Mouse (Mus musculus): ENCODE measurements around the gene Rab4a. TPM values are rescaled to one million over a fixed set of nuclear protein-coding genes. Genes with fewer than 3 reads are reported as not detected.

Gene Rab4a
- polyA plus RNA-seq, 1 experiment from 2014 or later: 87.0 TPM

DNA sequence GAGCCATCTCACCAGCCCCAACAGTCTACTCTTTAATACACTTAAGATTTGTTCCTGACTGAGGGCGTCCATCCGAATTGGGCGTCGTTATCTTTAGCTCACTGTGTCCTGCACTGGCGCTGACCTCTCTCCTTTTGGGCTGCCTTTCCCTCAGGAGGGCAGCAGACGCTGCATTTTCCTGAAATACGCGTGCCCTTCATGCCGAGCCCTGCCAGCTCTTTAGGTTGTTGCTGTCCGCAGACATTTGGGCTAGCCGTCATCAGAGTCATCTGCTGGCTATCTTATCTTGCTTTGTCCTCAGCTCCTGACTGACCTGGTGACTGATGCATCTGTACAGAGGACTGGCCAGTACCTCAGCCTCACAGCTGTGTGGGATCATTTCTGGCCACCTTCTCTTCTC is 9.5 kb downstream of the Rab4a start:
- no peak overlapping the region for H3K4me2 ChIP-seq
- H3K36me3 ChIP-seq: peaks cover 4% of the 10 kb centered on the region; the same call in 1 of the 2 replicates
- no peaks in the 10 kb centered on the region for H3K9me3 ChIP-seq (replicated peaks)
- no peak overlapping the region for H3K4me3 ChIP-seq (replicated peaks)
- no peak for ATAC-seq (ENCODE audit: low FRiP score)
- no peak overlapping the region for H3K27ac ChIP-seq (replicated peaks)
- 0 out of 2 replicates have a peak, but pooled peaks cover 5% of the 10 kb centered on the region for H3K4me1 ChIP-seq
- no peak overlapping the region for H3K9ac ChIP-seq (replicated peaks)
- 89% methylated on average over 11 of the region's 11 CpGs for WGBS
- H3K27me3 ChIP-seq (replicated peaks): no peaks in the 10 kb centered on the region

DNA sequence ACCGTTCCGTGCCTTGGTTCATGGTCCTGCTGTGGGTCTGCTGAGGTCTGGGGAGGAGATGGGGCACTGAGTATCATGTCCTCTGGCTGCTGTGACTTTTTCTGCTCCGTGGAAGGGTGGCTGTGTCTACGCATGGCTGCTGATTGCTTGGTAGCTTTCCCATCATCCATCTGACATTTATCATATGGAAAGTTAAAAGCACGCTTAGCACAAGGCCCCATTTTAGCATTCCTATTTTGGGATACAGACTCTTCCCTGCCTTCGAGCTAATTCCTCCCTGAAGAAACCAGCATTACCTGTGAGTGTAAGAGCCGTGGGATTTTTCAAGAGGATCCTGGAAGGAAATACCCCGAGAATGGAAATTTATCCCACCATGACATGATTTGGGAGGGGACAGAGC is 11.2 kb downstream of the Rab4a start:
- Histone ChIP-seq H3K36me3 (peaks cover 7% of the 10 kb centered on the region; the same call in 1 of the 2 replicates), H3K27ac (replicated peaks) (no peak overlapping the region), H3K9ac (replicated peaks) (no peak overlapping the region), H3K4me2 (no peak overlapping the region), H3K4me1 (0 out of 2 replicates have a peak, but pooled peaks cover 5% of the 10 kb centered on the region), H3K4me3 (replicated peaks) (no peak overlapping the region), H3K9me3 (replicated peaks) (no peaks in the 10 kb centered on the region), H3K27me3 (replicated peaks) (no peaks in the 10 kb centered on the region)
- 87% methylated on average over 8 of the region's 8 CpGs for WGBS
- no peak for ATAC-seq (ENCODE audit: low FRiP score)

DNA sequence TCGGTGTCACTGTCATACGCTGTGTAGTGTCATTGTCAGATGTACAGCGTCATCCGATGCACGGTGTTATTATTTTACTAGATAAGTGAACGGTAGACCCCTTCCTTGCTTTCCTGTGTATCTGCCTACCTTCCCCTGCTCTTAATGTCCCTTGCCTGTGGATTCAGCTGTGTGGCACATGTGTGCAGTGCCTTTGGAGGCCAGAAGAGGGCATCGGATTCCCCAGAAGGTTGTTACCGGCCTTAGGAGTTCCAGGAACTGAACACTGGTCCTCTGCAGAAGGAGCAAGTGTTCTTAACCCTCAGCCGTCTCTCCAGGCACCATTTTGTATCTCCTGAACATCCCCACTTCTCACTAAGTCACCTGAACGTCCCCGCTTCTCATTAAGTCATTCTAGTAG is 12.0 kb downstream of the Rab4a start:
- H3K4me1 ChIP-seq: 0 out of 2 replicates have a peak, but pooled peaks cover 5% of the 10 kb centered on the region
- no peak overlapping the region for H3K4me2 ChIP-seq
- H3K27me3 ChIP-seq (replicated peaks): no peaks in the 10 kb centered on the region
- H3K9ac ChIP-seq (replicated peaks): no peak overlapping the region
- H3K9me3 ChIP-seq (replicated peaks): no peaks in the 10 kb centered on the region
- H3K4me3 ChIP-seq (replicated peaks): no peak overlapping the region
- WGBS: 89% methylated on average over 11 of the region's 11 CpGs
- no peak for ATAC-seq (ENCODE audit: low FRiP score)
- H3K27ac ChIP-seq (replicated peaks): no peak overlapping the region
- H3K36me3 ChIP-seq: peaks cover 7% of the 10 kb centered on the region; the same call in 1 of the 2 replicates

DNA sequence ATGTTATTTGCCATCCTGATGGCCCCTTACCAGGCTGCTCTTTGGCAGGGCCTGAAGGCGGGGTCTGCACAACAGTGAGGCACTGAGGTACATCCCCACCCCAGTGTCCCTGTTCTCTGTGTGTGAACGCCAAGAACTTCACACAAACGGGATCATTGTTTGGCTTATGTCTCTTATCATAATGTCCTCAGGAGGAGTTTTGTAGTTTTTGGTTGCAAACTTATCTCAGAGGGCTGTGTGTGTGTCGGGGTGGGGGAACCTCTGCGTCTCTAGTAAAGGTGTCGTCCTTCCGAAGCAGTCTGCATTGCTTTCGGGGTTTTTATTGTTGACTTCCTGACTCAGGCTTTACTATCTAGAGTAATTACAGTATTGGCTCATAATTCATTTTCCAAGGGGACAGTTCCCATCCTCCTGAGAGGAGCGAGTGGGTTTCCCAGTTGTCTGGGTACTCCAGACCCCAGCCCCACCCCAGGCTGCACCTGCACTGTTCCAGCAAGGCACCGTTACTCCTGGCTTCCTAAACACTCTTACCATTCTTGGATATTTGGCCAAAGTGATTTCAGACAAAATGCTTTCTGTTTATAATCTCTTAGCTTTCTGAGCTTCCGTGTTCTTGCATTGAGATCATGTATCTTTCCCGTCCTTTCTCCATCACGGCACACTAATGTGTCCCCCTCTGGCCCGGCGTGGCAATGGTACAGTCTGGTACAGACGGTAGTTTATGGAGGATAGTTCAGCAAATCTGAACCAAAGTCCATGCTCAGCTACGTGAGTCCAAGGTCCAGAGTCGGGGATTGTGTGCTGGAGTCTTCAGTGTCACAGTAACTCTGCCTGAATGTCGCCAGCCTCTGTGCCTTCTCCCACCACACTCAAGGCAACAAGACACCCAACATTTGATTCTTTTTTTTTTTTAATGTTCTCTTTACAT is 14.2 kb downstream of the Rab4a start:
- Histone ChIP-seq H3K27me3 (replicated peaks) (no peaks in the 10 kb centered on the region), H3K36me3 (peaks cover 21% of the 10 kb centered on the region), H3K27ac (replicated peaks) (no peak overlapping the region), H3K4me3 (replicated peaks) (no peak overlapping the region), H3K9ac (replicated peaks) (no peak overlapping the region), H3K9me3 (replicated peaks) (no peaks in the 10 kb centered on the region), H3K4me1 (0 out of 2 replicates have a peak, but pooled peaks cover 3% of the 10 kb centered on the region), H3K4me2 (no peak overlapping the region)
- 91% methylated on average over 19 of the region's 19 CpGs for WGBS
- no peak for ATAC-seq (ENCODE audit: low FRiP score)

DNA sequence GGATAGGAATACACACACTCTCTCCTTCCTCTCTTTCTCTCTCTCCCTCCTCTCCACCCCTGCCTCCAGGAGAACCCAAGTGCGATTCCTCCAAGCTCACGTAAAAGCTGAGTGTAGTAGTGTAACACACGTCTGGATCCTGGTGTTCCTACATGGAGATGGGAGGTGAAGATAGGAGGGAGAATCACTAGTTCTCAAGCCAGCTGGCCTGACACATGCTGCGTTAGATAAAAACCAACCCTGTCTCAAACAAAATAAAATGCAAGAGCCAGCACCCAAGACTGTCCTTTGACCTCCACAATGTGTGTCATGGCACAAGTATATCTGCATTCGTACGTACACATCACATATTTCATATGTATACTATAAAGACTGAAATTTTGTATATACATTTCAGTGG is 15.0 kb downstream of the Rab4a start:
- WGBS: 95% methylated on average over 6 of the region's 6 CpGs
- no peak for ATAC-seq (ENCODE audit: low FRiP score)
- H3K4me3 ChIP-seq (replicated peaks): no peak overlapping the region

DNA sequence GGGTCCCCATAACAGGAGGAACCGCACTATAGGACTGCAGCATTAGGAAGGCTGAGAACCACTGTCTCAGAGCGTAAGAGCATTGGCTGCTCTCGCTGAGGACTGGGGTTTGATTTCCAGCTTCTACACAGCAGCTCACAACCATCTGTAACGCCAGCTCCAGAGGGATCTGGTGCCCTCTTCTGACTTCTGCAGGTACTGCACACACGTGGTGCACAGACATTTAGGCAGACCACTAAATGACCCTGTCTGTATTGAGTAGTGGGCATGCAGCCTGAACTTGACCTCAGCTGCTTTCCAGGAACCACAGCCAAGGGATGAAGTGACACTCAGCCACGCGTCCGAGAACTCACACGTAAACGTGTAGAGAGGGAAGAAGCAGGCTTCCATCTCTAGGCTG is 17.3 kb downstream of the Rab4a start:
- Histone ChIP-seq H3K4me3 (replicated peaks) (no peak overlapping the region), H3K4me2 (no peak overlapping the region), H3K4me1 (no peaks in the 10 kb centered on the region), H3K27me3 (replicated peaks) (no peaks in the 10 kb centered on the region), H3K27ac (replicated peaks) (no peak overlapping the region), H3K36me3 (peaks cover 36% of the 10 kb centered on the region), H3K9ac (replicated peaks) (no peak overlapping the region), H3K9me3 (replicated peaks) (no peaks in the 10 kb centered on the region)
- WGBS: 96% methylated on average over 10 of the region's 10 CpGs
- no peak for ATAC-seq (ENCODE audit: low FRiP score)

More for the DNA sequence above, 15.0 kb downstream of the Rab4a start:
- 0 out of 2 replicates have a peak, but pooled peaks cover under 1% of the 10 kb centered on the region for H3K4me1 ChIP-seq
- H3K4me2 ChIP-seq: no peak overlapping the region
- no peaks in the 10 kb centered on the region for H3K27me3 ChIP-seq (replicated peaks)
- H3K36me3 ChIP-seq: peaks cover 22% of the 10 kb centered on the region
- H3K9ac ChIP-seq (replicated peaks): no peak overlapping the region
- no peaks in the 10 kb centered on the region for H3K9me3 ChIP-seq (replicated peaks)
- no peak overlapping the region for H3K27ac ChIP-seq (replicated peaks)

DNA sequence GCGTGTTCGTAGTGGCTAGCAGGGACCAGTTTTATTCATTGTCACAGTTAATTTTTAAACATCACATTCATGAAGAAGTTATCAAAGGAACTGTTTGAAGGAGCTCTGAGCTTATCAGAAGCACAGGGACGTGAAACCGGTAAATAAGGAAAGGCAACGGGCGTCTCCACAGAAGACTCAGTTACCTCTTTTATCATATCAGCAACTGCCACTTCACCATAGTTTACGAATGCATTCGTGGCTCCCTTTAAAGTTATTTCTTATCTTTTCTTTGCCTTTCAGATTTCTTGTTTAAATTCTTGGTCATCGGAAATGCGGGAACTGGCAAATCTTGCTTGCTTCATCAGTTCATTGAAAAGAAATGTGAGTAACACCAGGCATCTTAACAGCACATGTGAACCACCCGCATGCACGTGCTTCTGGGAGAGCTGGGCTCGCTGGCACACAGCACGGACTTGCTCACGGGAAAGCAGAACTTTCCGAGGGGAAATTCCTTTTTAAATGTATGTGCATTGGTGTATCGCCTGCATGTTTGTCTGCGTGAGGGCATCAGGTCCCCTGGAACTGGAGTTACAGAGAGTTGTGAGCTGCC is 17.8 kb downstream of the Rab4a start:
- WGBS: 95% methylated on average over 18 of the region's 18 CpGs
- no peak overlapping the region for H3K9ac ChIP-seq (replicated peaks)
- no peak overlapping the region for H3K4me3 ChIP-seq (replicated peaks)
- no peaks in the 10 kb centered on the region for H3K9me3 ChIP-seq (replicated peaks)
- H3K36me3 ChIP-seq: peaks cover 41% of the 10 kb centered on the region
- no peak for ATAC-seq (ENCODE audit: low FRiP score)
- no peaks in the 10 kb centered on the region for H3K27me3 ChIP-seq (replicated peaks)
- H3K4me2 ChIP-seq: no peak overlapping the region
- no peaks in the 10 kb centered on the region for H3K4me1 ChIP-seq
- H3K27ac ChIP-seq (replicated peaks): no peak overlapping the region

DNA sequence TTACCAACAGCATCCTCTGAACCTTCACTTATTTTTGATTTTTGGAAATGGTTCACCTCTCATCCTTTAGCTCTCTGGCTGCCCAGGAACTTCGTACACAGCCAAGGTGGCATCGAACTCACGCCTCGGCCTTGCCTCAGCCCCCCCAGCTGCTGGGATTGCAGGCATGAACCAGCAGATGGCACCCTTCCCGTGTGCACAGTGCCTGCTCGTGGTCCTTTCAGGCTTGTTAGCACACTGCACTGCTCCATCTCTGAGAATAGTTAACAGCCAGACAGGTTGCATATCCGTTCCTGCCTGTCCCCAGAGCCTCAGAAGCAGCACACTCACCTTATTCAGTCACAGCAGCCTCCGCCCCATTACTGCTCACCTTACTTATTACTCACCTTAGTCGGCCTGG is 20.2 kb downstream of the Rab4a start:
- no peak overlapping the region for H3K4me3 ChIP-seq (replicated peaks)
- no peak overlapping the region for H3K4me2 ChIP-seq
- 65% methylated on average over 9 of the region's 9 CpGs for WGBS
- no peaks in the 10 kb centered on the region for H3K4me1 ChIP-seq
- H3K9me3 ChIP-seq (replicated peaks): no peaks in the 10 kb centered on the region
- no peaks in the 10 kb centered on the region for H3K27me3 ChIP-seq (replicated peaks)
- ATAC-seq (ENCODE audit: low FRiP score): no peak
- H3K36me3 ChIP-seq: peaks cover 65% of the 10 kb centered on the region
- no peak overlapping the region for H3K9ac ChIP-seq (replicated peaks)
- no peak overlapping the region for H3K27ac ChIP-seq (replicated peaks)

DNA sequence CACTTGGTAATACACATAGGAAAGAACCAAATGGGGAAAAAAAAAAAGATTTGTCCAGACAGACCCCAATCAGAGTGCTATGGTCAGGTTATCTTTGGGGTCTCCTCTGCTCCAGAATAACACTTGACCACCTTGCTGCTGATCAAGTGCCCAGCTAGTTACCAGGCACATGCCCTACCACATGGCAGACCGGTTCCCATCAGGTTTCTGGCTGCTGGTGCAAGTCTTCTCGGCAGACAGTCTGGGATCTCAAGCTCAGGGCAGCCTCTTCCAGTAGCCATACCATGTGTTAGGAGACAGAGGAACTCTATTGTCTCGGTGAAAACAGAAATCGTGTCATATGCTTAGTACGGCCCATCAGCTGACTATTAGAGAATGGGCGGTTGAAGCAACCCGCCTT is 21.0 kb downstream of the Rab4a start:
- WGBS: 91% methylated on average over 7 of the region's 7 CpGs
- no peak overlapping the region for H3K9ac ChIP-seq (replicated peaks)
- H3K36me3 ChIP-seq: peaks cover 69% of the 10 kb centered on the region
- no peak for ATAC-seq (ENCODE audit: low FRiP score)
- H3K4me2 ChIP-seq: no peak overlapping the region
- no peaks in the 10 kb centered on the region for H3K27me3 ChIP-seq (replicated peaks)
- H3K4me3 ChIP-seq (replicated peaks): no peak overlapping the region
- H3K27ac ChIP-seq (replicated peaks): no peak overlapping the region
- no peaks in the 10 kb centered on the region for H3K9me3 ChIP-seq (replicated peaks)
- no peaks in the 10 kb centered on the region for H3K4me1 ChIP-seq

DNA sequence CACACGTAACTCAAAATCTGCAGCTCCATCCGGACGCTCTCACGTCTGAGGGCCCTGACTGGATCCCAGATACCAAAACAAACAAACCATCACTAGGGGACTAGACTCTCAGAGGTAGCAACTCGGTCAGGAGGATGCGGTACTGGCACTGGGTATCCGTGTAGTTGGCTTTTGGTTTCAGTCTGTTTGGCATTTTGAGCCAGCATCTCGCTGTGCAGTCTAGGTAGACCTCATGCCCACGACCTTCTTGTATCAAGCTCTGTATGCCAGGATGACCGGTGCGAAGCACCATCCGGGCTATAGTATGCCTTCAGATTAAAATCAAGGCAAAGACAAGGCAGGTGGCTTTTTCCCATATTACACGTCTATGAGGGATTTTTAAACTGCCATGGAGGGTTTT is 21.7 kb downstream of the Rab4a start:
- WGBS: 94% methylated on average over 13 of the region's 13 CpGs

DNA sequence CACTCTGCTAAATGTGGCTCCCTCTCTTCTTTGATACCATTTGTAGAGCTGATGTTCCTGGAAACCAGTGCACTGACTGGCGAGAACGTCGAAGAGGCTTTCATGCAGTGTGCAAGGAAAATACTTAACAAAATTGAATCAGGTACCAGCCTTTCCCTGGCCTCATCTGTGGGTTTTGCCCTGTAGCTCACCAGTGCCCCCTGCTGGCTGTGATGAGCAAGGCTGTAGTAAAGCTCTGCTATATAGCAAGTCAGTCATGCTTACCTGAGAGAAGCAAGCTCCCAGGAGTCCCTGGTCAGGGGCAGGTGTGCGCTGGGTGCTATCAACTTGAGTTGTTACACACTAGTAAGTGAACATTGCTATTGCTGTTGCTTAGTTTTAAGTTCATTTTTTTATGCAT is 27.0 kb downstream of the Rab4a start:
- no peaks in the 10 kb centered on the region for H3K27me3 ChIP-seq (replicated peaks)
- no peaks in the 10 kb centered on the region for H3K9me3 ChIP-seq (replicated peaks)
- WGBS: 97% methylated on average over 4 of the region's 4 CpGs

More for the DNA sequence above, 21.7 kb downstream of the Rab4a start:
- Histone ChIP-seq H3K4me2 (no peak overlapping the region), H3K9me3 (replicated peaks) (no peaks in the 10 kb centered on the region), H3K4me1 (no peaks in the 10 kb centered on the region), H3K27me3 (replicated peaks) (no peaks in the 10 kb centered on the region), H3K36me3 (peaks cover 73% of the 10 kb centered on the region), H3K9ac (replicated peaks) (no peak overlapping the region), H3K27ac (replicated peaks) (no peak overlapping the region), H3K4me3 (replicated peaks) (no peak overlapping the region)
- no peak for ATAC-seq (ENCODE audit: low FRiP score)

DNA sequence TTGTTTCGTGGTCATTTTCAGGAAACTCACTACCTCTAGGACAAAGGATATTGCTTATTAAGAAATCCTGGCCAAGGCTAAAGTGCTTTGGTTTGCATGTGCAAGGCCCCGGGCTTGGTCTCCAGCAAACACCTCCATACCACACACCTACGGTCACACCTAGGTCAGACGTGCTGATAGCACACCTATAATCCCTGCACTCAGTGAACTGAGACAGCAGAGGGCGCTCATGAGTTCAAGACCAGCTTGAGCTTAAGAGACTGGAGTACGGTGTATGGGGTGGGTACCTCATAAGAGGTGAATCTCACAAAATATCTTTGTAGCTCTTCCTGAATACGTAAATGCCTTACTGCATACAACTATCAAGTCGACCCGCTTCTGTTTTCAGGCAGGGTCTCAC is 29.7 kb downstream of the Rab4a start:
- Histone ChIP-seq H3K27me3 (replicated peaks) (no peaks in the 10 kb centered on the region), H3K4me1 (no peaks in the 10 kb centered on the region), H3K9me3 (replicated peaks) (no peaks in the 10 kb centered on the region), H3K4me3 (replicated peaks) (no peak overlapping the region), H3K9ac (replicated peaks) (no peak overlapping the region), H3K27ac (replicated peaks) (no peak overlapping the region), H3K4me2 (no peak overlapping the region), H3K36me3 (peaks cover 63% of the 10 kb centered on the region)
- no peak for ATAC-seq (ENCODE audit: low FRiP score)
- WGBS: 60% methylated on average over 9 of the region's 9 CpGs

More for the DNA sequence above, 27.0 kb downstream of the Rab4a start:
- no peak for ATAC-seq (ENCODE audit: low FRiP score)
- peaks cover 86% of the 10 kb centered on the region for H3K36me3 ChIP-seq
- no peak overlapping the region for H3K9ac ChIP-seq (replicated peaks)
- no peak overlapping the region for H3K4me3 ChIP-seq (replicated peaks)
- H3K4me1 ChIP-seq: no peaks in the 10 kb centered on the region
- H3K27ac ChIP-seq (replicated peaks): no peak overlapping the region
- no peak overlapping the region for H3K4me2 ChIP-seq
